Mouse (Mus musculus) natural killer cell, adult 2 months (primary cell): ENCODE data around the gene Gm20388.

Experiments
- DNase-seq, 2 experiments: peaks; one replicate each; pipeline ENCODE4 v3.0.0; 2022; ENCODE audit warnings: low spot score in 2 of 2

Gm20388 gene

GRCm38 (mm10) chr8:122211591-122211990 is 2300.9 kb downstream of the Gm20388 start:
- DNase-seq: no peak

DNA sequence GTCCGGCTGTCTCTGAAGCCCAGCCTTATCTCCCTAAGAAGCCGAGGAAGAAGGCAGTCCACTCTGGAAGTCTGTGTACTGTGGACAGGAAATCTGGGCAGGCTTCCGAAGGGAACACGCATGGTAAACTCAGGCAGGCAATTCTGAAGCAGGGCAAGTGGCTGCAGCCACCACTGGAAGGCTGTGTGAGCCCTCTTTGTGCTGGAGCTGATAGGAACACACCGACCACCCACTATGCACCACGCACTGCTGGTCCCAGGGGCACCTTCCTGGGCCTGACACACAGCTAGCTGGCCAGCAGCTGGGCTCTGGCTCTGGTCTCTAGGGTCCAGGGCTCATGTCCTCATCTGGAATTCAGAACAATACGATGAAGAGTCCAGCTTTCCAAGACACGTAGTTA is 2305.0 kb downstream of the Gm20388 start:
- DNase-seq: no peak

DNA sequence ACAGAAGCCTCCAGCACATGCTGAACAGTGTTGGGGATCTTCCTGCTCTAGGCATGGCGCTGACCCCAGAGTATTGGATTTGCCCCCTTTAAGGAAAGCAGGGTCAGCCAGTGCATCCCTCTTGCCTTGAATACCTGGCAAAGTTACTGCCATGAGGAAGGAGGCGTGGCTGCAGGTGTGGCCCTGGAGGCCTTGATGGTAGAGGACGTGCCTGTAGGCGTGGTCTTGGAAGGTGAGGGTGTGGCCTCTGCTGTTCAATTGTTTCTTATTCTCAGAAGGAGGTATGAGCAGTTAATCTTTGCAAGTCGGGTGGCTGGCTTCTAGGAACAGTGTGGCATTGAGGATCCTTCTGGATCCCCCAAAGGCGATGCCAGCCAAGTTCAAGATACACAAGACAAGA is 2305.8 kb downstream of the Gm20388 start:
- no peak for DNase-seq

DNA sequence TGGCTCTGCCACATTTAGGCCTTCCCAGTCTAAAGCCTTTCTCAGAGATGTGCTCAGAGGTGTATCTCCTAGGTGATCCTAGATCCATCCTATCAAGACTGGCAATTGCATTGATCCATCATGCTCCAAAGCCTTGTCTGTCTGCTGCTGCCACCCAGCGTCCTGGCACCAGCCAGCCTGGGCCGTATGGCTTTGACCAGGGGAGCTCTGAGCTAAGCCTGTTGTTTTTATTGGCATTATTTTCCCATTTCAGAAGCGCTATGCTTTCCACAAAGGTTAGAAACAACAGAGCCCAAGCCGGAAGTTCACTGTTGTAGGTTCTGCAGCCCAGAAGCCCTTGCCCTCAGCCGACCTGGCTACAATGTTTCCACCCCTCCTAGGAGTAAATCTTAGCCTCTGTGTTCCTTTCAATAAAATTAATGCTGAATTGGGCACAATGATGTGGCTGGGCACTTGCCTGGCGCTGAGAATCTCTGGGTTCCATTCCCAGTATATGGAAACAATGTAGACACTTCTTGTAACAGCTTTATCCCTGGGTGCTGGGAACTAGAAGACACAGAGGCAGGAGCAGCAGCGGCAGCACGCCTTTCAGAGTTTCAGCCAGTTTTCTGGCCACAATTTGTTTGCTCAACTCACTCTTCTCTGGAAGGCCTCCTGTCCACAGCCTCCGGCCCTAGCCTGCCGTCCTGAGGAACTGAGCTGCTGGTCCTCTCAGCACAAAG is 2307.0 kb downstream of the Gm20388 start:
- DNase-seq: no peak

DNA sequence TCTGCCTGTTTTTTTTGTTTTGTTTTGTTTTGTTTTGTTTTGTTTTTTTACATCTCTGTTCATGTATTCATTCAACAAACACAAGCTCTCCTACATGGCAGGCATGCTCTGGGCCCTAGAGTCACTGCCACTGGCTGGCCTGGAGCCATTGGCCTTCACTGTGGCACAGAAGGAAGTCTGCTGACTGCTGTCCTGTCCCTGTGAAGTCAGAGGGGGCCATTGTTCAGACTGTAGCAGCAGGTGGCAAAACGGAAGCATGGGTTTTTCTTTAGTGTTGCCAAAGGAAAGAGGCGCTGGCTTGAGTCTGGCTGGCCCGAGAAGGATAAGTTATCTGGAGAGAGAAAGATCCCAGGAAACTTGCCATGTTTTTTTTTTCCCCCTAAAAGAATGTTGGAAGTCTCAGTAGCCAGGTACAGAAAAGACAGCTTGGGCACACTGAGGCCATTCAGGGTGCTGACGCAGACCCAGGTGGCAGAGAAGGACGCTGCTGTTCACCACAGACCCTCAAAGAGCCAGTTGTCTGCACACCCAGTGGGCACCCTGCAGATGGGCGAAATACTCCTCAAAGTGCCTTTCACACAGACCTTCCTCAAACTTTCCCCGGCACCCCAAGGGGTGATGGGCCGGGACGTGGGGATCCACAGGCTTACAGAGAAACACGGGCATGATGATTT is 2313.5 kb downstream of the Gm20388 start:
- no peak for DNase-seq

DNA sequence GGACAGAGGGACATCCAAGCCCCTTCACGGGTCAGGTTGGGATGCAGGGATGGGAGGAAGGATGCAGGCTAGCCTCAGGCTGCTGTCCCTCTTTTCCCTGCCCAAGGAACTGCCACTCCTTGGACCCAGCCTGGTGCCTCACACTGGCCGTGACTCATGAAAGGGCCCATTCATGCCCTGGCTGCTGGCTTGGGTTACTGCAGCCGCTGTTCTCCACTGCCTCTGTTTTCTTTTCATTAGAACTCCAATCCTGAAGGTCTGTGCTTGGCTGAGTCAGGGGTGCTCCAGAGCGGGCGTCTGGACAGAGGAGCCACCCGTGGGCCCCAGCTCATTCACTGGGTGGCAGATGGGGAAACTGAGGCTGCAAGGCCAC is 2314.0 kb downstream of the Gm20388 start:
- DNase-seq: no peak

DNA sequence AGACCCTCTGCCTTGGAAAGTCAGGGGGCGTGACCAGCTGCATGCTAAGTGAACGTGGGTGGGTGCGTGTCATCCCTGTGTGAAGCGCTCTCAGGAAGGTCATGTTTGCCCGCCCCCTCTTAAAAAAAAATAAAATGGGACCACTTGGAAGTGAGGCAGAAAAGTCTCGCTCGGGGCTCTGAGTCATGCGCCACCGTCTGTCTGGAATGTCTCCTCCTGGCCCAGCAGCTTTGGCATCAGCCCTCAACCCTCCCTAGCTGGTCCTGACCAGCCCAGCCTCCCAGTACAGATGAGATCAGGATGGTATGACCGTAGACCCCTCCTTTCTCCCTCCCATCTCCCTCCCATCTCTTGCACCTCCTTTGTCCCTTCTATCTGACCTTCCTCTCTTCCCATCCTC is 2314.8 kb downstream of the Gm20388 start:
- DNase-seq: no peak

DNA sequence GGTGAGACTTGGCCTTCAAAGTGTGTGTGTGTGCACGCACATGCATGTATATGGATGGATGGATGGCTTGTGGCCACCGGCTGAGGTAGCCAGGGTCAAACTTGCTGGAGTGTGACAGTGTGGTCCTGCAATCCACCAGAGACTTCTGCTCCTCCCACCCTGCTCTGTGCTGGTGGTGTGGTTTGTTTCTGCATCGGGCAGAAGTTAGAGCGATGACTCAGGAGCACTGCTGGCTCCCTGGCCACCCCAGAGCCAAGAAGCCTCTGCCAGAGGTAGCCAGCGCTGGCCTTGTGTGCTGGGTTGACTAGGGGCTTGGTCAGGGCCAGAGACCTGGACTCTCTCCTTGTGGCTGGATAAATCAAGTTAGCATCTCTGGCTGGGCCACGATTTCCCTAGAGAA is 2316.7 kb downstream of the Gm20388 start:
- DNase-seq: no peak

DNA sequence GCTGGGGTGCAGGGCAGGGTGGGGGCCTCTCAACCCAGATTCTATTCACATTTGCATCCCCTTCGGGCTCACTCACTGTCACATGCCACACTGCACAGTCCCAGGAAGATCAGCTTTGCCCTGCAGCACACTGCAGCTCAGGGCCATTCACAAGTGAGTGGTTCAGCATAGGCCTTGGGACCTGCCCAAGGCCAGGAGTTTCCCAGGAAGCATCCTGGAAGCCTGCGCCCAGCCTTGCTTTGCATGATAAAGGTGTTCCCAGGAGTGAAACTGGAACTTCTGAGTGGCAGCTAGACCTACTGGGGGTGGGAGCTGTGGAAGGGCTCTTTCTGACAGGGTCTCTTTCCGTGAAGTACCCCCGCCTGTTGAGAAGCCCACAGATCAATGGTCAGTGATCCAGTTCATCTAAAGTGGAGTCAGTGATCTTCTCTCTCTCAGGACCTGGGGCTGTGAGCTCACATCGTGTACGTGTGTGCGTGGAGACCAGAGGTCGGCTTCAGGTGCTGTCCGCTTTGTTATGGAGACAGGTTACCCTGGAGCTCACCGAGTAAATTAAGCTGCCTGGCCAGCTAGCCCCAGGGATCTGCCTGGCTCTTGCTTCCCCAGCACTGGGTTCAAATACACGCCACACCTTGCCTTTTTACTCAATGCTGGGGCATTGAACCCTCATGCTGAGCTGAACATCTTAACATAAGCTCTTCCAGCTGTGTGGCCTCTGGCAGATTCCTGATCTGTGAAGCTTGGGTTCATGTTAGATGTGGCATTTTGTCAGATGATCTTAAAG is 2318.3 kb downstream of the Gm20388 start:
- DNase-seq: no peak

GRCm38 (mm10) chr8:122229819-122230711 is 2319.4 kb downstream of the Gm20388 start:
- DNase-seq: no peak

GRCm38 (mm10) chr8:122230712-122231337 is 2320.2 kb downstream of the Gm20388 start:
- peak; percentile 37 to 48 for DNase-seq

GRCm38 (mm10) chr8:122234055-122234454 is 2323.4 kb downstream of the Gm20388 start:
- no peak for DNase-seq

GRCm38 (mm10) chr8:122236521-122236920 is 2325.9 kb downstream of the Gm20388 start:
- no peak for DNase-seq

DNA sequence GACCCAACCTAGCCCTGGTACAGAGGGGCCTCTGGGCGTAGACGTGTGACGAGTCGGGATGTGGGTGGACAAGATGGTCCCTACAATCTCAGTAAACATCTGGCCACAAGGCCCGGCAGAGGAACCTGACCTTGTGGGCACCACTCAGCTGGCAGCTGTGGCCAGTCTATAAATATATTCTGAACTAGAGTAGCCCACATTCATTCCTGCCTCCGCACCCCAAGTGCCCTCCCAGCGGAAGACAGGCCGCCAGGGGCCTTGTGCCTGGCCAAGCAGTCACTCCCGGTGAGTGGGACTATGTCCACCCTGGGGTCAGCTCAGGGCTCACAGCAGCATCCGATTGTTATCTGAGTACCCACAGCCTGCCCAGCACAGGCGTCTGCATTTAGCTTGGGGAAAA is 2327.6 kb downstream of the Gm20388 start:
- DNase-seq: no peak

DNA sequence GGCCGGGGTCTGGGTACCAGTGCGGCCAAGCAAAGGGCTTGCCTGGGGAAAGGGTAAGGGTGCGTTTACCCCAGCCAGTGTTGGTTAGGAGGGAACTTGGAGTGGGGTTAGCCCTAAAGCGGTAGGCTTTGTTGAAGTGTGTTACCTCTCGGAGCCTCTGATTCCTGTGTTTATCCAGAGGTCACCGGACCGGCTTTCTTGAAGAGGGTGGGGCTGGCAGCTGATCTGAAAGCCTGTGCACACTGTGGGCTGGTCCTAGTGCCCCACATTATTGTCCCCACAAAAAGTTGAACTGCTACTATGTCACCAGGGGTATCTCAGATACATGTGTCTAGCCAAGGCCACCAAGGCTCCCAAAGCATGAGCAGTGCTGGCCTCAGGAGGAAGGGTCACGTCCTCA is 2328.1 kb downstream of the Gm20388 start:
- DNase-seq: no peak

DNA sequence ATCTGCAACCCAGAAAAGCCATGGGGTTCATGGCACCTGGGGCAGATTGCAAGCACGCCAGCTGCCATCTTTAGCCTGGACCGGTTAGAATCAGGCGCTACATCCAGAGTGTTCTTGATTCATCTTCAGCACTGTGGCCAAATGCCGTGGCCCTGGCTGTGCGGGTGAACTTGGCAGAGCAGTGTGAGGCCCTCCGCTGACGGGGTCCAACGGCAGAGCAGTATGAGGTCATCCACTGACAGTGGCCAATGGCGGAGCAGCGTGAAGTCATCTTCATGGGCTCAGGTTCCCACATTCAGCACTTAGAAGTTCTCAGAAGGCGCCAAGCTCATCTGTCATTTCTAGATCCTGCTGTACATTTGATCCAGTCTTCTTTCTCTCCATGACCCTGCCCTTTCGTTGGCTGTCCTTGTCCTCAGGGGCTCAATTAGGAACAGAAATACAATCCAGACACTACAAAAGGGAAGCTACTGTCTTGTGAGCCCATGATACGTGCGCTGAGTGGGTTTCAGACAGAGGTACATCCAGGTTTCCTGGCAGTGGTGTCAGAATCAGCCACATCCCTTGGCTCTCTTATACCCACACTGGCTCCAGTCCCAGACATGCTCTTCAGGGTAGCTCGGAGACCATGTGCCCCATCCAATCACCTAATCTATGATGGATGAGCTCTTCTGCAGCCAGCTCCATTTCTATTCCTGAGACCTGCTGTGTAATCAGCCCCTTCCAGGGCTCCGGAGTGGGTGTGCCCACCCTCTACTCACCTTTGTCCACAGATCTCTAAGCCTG is 2329.8 kb downstream of the Gm20388 start:
- DNase-seq: no peak

- DNase-seq: no peak
These were observed 2332.7 kb downstream of the Gm20388 start for GRCm38 (mm10) chr8:122243310-122243709.

- no peak for DNase-seq
These were observed 2334.5 kb downstream of the Gm20388 start for GRCm38 (mm10) chr8:122245161-122245560.

- DNase-seq: no peak
These were observed 2335.9 kb downstream of the Gm20388 start for GRCm38 (mm10) chr8:122246257-122247211.
